Mouse (Mus musculus): Measurements from ENCODE around the gene Emid1. TPM values are rescaled to one million over a fixed set of nuclear protein-coding genes. Genes with fewer than 3 reads are reported as not detected.

Emid1 gene
- total and polyA plus RNA-seq, 2 experiments from 2014 or later: 4.8 to 14.5 TPM

GRCm38 (mm10) chr11:5138642-5139041, 13.4 kb downstream of the Emid1 start:
- no peaks in the 10 kb centered on the region for H3K9me3 ChIP-seq (ENCODE audit: low read length)
- TF ChIP-seq CTCF (IDR thresholded peaks at IDR 0.05): no peak
- H3K27ac ChIP-seq (ENCODE audit: low read depth, low read length): no peak overlapping the region
- DNase-seq (ENCODE audit: low spot score): no peak
- H3K4me2 ChIP-seq (ENCODE audit: low read depth, low read length, poor library complexity, severe bottlenecking): no peak overlapping the region
- no peak overlapping the region for H3K9ac ChIP-seq (replicated peaks; ENCODE audit: low read length, poor library complexity, severe bottlenecking)
- H3K4me3 ChIP-seq (ENCODE audit: low read depth, low read length): no peak overlapping the region
- no peak for ATAC-seq (ENCODE audit: low FRiP score)
- 100% methylated on average over 2 of the region's 2 CpGs for WGBS
- no peaks in the 10 kb centered on the region for H3K36me3 ChIP-seq (ENCODE audit: insufficient read depth, low read length)
- no peaks in the 10 kb centered on the region for H3K4me1 ChIP-seq (ENCODE audit: insufficient read depth, low read length)
- no peaks in the 10 kb centered on the region for H3K27me3 ChIP-seq (ENCODE audit: insufficient read depth, low read length)

- no peak for TF ChIP-seq CTCF (IDR thresholded peaks at IDR 0.05)
- WGBS: 80% methylated on average over 11 of the region's 11 CpGs
- Histone ChIP-seq H3K9me3 (ENCODE audit: low read length) (no peaks in the 10 kb centered on the region), H3K9ac (replicated peaks; ENCODE audit: low read length, poor library complexity, severe bottlenecking) (no peak overlapping the region), H3K4me2 (ENCODE audit: low read depth, low read length, poor library complexity, severe bottlenecking) (no peak overlapping the region), H3K36me3 (ENCODE audit: insufficient read depth, low read length) (no peaks in the 10 kb centered on the region), H3K27ac (ENCODE audit: low read depth, low read length) (no peak overlapping the region), H3K4me3 (ENCODE audit: low read depth, low read length) (no peak overlapping the region), H3K4me1 (ENCODE audit: insufficient read depth, low read length) (no peaks in the 10 kb centered on the region), H3K27me3 (ENCODE audit: insufficient read depth, low read length) (no peaks in the 10 kb centered on the region)
- ATAC-seq (ENCODE audit: low FRiP score): no peak
- no peak for DNase-seq (ENCODE audit: low spot score)
Observed at GRCm38 (mm10) chr11:5135914-5136313, 16.1 kb downstream of the Emid1 start.

DNA sequence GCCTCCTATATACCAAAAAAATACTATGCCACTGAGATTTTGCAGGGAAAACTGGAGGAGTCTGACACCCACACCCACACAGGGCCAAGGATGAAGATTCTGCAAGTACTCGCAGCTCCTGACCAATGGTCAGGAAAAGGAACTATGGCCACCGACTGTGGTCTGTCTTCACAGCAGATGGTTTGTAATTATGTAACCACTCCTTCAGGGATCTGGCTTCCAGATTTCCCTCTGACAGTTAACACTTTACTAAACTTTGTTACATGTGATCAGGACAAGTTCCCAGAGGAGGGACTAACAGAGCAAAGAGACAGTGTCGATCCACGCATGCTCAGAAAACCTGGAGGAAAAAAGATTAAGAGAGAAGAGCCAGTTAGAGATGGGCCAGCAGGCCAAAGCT, 19.3 kb downstream of the Emid1 start:
- DNase-seq (ENCODE audit: low spot score) (no peak), ATAC-seq (ENCODE audit: low FRiP score) (no peak)
- H3K4me1 ChIP-seq (ENCODE audit: insufficient read depth, low read length): no peaks in the 10 kb centered on the region
- no peak overlapping the region for H3K4me3 ChIP-seq (ENCODE audit: low read depth, low read length)
- H3K4me2 ChIP-seq (ENCODE audit: low read depth, low read length, poor library complexity, severe bottlenecking): no peak overlapping the region
- no peak overlapping the region for H3K9ac ChIP-seq (replicated peaks; ENCODE audit: low read length, poor library complexity, severe bottlenecking)
- no peak overlapping the region for H3K27ac ChIP-seq (ENCODE audit: low read depth, low read length)
- whole genome bisulfite sequencing: 83% methylated on average over 4 of the region's 4 CpGs
- H3K27me3 ChIP-seq (ENCODE audit: insufficient read depth, low read length): no peaks in the 10 kb centered on the region
- no peak for TF ChIP-seq CTCF (IDR thresholded peaks at IDR 0.05)
- H3K36me3 ChIP-seq (ENCODE audit: insufficient read depth, low read length): no peaks in the 10 kb centered on the region
- no peaks in the 10 kb centered on the region for H3K9me3 ChIP-seq (ENCODE audit: low read length)

GRCm38 (mm10) chr11:5130111-5130665, 21.9 kb downstream of the Emid1 start:
- ATAC-seq (ENCODE audit: low FRiP score) (no peak; the same call in 1 of the 2 replicates), DNase-seq (ENCODE audit: low spot score) (no peak)
- no peaks in the 10 kb centered on the region for H3K9me3 ChIP-seq (ENCODE audit: low read length)
- no peak overlapping the region for H3K4me3 ChIP-seq (ENCODE audit: low read depth, low read length)
- no peak overlapping the region for H3K27ac ChIP-seq (ENCODE audit: low read depth, low read length)
- no peak for TF ChIP-seq CTCF (IDR thresholded peaks at IDR 0.05)
- 72% methylated on average over 4 of the region's 4 CpGs for WGBS
- no peaks in the 10 kb centered on the region for H3K36me3 ChIP-seq (ENCODE audit: insufficient read depth, low read length)
- no peaks in the 10 kb centered on the region for H3K27me3 ChIP-seq (ENCODE audit: insufficient read depth, low read length)
- H3K4me1 ChIP-seq (ENCODE audit: insufficient read depth, low read length): no peaks in the 10 kb centered on the region
- no peak overlapping the region for H3K9ac ChIP-seq (replicated peaks; ENCODE audit: low read length, poor library complexity, severe bottlenecking)
- no peak overlapping the region for H3K4me2 ChIP-seq (ENCODE audit: low read depth, low read length, poor library complexity, severe bottlenecking)

DNA sequence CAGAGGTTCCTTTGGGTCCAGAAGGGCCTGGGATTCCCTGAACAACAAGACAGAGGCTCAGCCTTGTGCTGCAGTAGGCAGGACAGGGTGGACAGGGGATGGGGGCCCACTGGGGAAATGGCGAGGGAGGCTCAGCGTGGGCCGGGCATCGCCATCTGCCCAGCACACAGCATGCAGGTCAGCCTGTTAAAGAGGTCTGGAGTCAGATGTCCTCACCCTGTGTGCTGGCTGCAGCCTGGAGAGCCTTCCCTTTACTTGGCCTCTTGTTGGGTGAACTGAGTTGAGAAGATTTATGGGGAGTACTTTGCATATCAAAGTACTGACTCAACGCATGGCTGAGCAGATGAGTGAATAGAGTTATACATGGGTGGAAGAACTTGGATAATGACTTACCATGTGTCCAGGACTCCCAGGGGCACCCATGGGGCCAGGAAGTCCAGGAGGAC, 23.0 kb downstream of the Emid1 start:
- Histone ChIP-seq H3K4me3 (ENCODE audit: low read depth, low read length) (no peak overlapping the region), H3K27ac (ENCODE audit: low read depth, low read length) (no peak overlapping the region), H3K9me3 (ENCODE audit: low read length) (no peaks in the 10 kb centered on the region), H3K4me2 (ENCODE audit: low read depth, low read length, poor library complexity, severe bottlenecking) (no peak overlapping the region), H3K27me3 (ENCODE audit: insufficient read depth, low read length) (no peaks in the 10 kb centered on the region), H3K4me1 (ENCODE audit: insufficient read depth, low read length) (no peaks in the 10 kb centered on the region), H3K36me3 (ENCODE audit: insufficient read depth, low read length) (no peaks in the 10 kb centered on the region), H3K9ac (replicated peaks; ENCODE audit: low read length, poor library complexity, severe bottlenecking) (no peak overlapping the region)
- WGBS: 10% methylated on average over 5 of the region's 5 CpGs
- peak; percentile 26 for DNase-seq (ENCODE audit: low spot score)
- ATAC-seq (ENCODE audit: low FRiP score): no peak
- TF ChIP-seq CTCF (IDR thresholded peaks at IDR 0.05): no peak

- no peak overlapping the region for H3K4me3 ChIP-seq (ENCODE audit: low read depth, low read length)
- ATAC-seq (ENCODE audit: low FRiP score) (no peak), DNase-seq (ENCODE audit: low spot score) (no peak)
- H3K36me3 ChIP-seq (ENCODE audit: insufficient read depth, low read length): no peaks in the 10 kb centered on the region
- TF ChIP-seq CTCF (IDR thresholded peaks at IDR 0.05): no peak
- H3K4me2 ChIP-seq (ENCODE audit: low read depth, low read length, poor library complexity, severe bottlenecking): no peak overlapping the region
- no peak overlapping the region for H3K9ac ChIP-seq (replicated peaks; ENCODE audit: low read length, poor library complexity, severe bottlenecking)
- WGBS: 57% methylated on average over 4 of the region's 4 CpGs
- no peaks in the 10 kb centered on the region for H3K4me1 ChIP-seq (ENCODE audit: insufficient read depth, low read length)
- no peaks in the 10 kb centered on the region for H3K27me3 ChIP-seq (ENCODE audit: insufficient read depth, low read length)
- H3K9me3 ChIP-seq (ENCODE audit: low read length): no peaks in the 10 kb centered on the region
- no peak overlapping the region for H3K27ac ChIP-seq (ENCODE audit: low read depth, low read length)
Observed at GRCm38 (mm10) chr11:5125713-5126112, 26.3 kb downstream of the Emid1 start.

Data from midbrain, postnatal 0 days (tissue).